Mouse (Mus musculus): Measurements from ENCODE around the gene Zfp800.

DNA sequence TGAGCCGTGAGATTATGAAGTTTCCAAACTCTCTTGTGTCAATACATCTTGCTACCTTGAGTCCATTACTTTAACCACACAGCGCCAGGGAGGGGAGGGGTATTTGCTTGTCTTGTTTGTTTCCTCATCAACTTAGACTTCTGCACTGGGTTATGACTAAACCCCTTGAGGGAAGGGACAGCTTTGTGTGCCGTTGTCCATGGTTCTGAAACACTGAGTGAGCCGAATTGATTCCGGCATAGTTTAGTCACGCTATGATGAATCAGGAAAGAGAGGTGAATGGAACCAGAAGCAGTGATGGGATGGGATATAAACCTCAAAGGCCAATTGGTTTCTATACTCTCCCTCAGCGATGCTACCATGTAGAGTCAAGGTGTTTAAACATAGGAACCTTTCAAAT is 52.6 kb downstream of the Zfp800 start:
- TF ChIP-seq CTCF (IDR thresholded peaks at IDR 0.05; ENCODE audit: insufficient read depth, low read length) (no peak), POLR2A (IDR thresholded peaks at IDR 0.05; ENCODE audit: borderline replicate concordance, extremely low read depth, low read depth, low read length) (no peak)
